Mouse (Mus musculus): ENCODE results near the gene Cilp.
A peak's percentile ranks its signal among the peaks of the same experiment; 100 is the strongest.
"Not testable (repeated sequence)": the region's sequence is repeated elsewhere in the genome, so short reads cannot be mapped to it uniquely, and the experiment has no call there.

Gene Cilp

GRCm38 (mm10) chr9:65264959-65265358 is at the start of gene Cilp:
Cilp (plus strand) TSS chr9:65265180.
- DNase-seq = no peak

DNA sequence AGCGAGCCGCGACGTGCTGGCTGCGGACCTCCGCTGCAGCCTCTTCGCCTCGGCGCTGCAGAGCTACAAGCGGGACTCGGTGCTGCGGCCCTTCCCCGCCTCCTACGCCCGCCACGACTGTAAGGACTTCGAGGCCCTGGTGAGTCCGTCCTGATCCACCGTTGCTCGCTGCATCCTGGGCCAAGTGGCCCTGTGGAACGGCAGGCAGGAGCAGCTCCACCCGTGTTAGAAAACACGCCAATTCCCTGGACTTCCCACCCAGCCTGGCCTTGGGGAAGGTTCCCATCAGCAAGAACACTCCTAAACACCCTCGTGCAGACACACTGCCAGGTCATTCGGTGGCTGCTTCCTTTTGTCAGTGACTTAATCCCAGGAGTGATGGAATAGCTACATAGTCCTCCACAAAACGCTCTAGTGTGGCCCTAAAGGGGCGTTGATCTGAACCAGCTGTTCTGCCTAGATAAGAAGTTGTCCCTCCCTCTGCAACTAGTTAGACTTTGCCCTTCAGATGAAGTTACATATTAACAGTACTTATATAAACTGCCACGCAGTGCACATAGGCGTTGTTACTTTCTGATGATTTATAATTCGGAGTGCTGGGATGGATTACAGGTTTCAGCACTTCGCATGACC is 49.4 kb upstream of the Cilp start:
- no peak for DNase-seq

- no peak for DNase-seq
These were observed 48.0 kb upstream of the Cilp start for GRCm38 (mm10) chr9:65216972-65217371.

GRCm38 (mm10) chr9:65217661-65218060 is 47.3 kb upstream of the Cilp start:
- DNase-seq = no peak

- DNase-seq = no peak
These were observed 46.1 kb upstream of the Cilp start for GRCm38 (mm10) chr9:65218916-65219315.

DNA sequence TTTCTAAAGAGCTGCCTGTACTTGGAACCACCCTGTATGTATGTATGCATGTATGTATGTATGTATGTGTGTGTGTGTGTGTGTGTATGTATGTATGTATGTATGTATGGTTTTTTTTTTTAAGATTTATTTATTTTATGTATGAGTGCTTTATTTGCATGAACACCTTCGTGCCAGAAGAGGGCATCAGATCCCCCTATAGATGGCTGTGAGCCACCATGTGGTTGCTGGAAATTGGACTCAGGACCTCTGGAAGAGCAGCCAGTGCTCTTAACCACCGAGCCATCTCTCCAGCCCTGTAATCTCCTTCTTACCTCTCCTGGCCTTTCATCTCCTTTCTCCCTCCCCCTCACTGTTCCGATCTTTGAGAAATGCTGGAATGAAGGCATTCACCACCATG is 44.6 kb upstream of the Cilp start:
- DNase-seq = not testable (repeated sequence)

GRCm38 (mm10) chr9:65223927-65224326 is 41.1 kb upstream of the Cilp start:
- no peak for DNase-seq

DNA sequence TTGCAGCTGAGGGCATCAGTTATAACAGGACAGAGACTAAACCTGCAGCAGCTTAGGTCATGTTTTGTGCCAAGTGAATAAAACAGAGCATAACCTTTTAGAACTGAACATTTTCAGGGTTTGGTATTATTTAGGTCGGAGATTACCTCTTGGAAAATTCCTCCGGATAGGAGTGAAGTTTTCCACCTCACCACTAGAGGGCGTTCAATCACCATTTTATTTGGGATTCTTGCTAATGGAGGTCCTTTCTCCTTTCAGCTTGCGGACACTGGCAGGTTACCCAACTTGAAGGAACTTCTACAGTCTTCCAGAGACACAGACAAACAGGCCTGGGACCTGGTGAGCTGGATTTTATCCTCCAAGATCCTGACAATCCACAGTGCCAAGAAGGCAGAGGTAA is 39.2 kb upstream of the Cilp start:
- peak; percentile 64 to 70 for DNase-seq

GRCm38 (mm10) chr9:65230250-65230649 is 34.7 kb upstream of the Cilp start:
- no peak for DNase-seq

DNA sequence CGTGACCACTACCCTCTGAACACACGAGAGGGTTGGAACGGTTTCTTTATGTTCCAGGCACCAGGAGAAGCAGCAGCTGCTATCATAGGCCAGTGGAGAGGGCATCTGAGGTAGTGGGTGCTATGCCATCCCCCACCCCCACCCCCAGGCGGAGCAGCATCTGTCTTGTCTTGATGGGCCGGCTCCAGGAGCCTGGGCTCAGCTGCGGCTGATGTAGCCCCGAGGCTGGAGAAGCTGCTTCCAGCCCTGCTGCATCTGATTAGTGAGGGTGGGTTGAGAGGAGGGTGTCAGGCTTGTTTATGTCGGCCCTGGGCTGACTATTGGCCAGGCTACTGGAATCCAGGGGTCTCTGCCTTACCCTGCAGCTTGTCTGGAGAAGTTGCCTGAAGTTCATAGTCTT is 33.7 kb upstream of the Cilp start:
- DNase-seq = peak in 1 of 2 experiments; percentile 35

DNA sequence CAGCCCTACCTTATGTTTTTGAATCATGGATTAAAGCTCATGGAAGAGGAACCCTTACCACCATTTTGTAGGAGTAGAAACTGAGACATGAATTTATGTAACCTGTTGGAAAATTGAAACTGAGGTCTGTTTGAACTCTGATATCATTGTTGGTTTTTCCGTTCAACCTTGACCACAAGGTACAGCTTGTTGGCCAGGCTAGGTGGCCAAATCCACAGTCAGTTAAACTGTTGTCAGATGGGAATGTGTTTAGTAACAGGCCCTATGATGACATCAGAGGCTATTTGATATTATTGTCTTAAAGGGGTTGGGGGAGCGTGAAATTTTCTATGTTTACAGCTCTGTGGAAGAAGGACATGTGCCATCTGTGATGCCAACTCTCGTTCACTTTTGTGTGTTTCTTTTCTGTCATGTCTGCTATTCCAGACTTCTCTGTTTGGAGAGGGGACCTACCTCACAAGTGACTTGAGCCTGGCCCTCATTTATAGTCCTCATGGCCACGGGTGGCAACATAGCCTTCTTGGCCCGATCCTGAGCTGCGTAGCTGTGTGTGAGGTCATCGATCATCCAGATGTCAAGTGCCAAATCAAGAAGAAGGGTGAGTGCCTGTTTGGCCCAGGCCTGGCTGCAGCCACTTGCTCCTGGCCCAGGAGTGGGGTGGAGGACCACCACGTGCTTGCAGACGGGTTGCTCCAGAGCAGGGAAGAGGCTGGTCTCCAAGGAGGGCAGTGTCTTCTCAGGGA is 31.6 kb upstream of the Cilp start:
- no peak for DNase-seq

DNA sequence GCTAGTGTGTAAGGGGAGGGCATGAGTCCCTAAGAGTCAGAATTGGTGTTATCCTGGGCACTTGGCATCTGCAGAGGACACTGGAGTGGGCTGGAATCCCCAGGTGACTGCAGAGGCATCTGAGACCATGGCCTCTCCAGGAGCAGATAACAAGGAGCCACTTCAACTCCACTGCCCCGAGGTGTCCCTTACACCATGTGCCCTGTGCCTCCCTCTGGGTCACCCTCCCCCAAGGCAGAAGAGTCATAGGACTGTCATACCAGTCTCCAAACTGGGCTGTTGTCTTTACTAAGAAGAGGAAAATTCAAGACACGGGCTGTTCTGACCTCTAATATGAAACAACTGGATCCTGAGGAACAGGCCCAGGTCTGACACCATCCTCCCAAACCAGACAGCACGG is 30.2 kb upstream of the Cilp start:
- DNase-seq = no peak

DNA sequence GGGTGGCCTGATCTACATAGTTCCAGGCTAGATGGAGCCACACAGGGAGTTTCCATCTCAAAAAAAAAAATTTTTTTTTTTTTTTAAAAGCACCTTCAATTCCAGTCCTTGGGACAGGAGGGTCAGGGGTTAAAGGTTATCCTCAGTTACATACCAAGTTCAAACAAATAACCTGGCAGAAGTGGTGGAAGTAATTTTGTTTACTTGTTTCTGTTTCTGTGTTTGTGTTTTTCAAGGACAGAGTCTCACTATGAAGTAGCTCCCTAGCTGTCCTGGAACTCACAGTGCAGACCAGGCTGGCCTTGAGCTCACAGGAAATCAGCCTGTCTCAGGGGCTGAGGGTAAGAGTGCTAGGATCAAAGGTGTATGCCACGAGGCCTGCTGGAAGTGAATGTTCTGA is 29.4 kb upstream of the Cilp start:
- no peak for DNase-seq

GRCm38 (mm10) chr9:65237616-65238015 is 27.4 kb upstream of the Cilp start:
- DNase-seq = peak in 1 of 2 experiments; percentile 34

DNA sequence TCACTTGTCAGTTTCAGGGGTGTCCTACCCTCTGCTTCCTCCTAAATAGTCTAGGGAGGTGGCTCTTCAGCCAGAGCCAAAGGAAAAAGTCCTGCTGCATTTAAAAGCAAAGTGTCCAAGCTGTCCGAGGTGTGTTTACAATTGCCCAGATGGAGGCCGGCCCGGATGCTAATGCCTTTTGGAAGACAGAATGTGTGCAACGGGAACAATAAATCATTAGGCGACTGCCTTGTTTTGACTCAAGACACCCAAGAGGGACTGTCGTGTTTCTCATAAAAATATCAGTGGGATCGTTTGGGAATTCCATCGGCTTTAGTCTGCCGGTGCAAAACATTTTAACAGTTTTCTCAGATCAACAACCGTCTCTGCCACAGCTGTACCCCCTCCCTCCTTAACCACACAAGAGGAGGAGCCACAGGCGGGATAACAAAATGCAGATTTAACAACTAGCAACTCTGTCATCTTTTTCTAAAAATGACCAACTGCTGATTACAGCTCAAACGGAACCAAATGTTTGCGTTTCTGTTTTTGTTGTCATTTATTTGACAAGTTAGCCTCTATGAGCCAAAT is 26.7 kb upstream of the Cilp start:
- no peak for DNase-seq

- no peak for DNase-seq
These were observed 25.8 kb upstream of the Cilp start for GRCm38 (mm10) chr9:65239176-65239575.

GRCm38 (mm10) chr9:65239731-65240130 is 25.2 kb upstream of the Cilp start:
- no peak for DNase-seq

DNA sequence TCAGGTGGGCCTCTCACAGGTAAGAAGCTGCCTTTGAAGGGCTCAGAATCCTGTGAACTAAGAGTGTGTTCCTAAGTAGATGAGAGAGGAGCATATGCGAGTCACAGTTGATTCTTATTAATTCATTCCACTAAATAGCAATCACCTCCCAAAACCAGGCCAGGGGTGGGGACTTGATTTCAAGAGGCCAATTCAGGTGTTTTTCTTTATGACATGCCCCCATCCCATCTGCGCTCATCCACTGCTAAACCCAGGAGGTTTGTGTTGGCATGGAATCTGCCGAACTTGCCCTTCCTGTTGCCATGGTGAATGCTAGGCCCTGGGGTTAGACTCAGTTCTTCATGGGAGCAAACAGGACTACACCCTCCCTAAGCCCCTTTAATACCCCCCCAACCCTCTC is 24.4 kb upstream of the Cilp start:
- DNase-seq = no peak

GRCm38 (mm10) chr9:65241973-65242372 is 23.0 kb upstream of the Cilp start:
- DNase-seq = no peak

DNA sequence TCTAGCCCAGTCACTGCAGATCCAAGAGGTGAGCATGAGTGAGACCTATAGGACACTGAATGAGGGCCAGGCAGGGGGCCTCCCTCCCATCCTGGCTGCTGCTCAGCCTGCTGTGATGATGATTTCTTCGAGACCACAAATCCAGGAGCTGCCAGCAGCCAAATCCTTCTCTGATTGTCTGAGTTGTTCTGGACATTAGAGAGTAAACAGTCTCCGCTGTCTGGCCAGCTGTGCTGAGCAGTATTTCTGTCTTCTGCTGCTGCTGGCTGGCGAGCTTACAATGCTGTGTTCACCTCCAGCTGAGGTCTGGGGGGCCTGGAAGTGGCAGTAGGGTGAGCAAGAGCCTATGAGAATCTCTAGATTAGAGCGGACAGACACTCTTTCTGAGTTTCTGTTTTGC is 21.7 kb upstream of the Cilp start:
- DNase-seq = no peak

DNA sequence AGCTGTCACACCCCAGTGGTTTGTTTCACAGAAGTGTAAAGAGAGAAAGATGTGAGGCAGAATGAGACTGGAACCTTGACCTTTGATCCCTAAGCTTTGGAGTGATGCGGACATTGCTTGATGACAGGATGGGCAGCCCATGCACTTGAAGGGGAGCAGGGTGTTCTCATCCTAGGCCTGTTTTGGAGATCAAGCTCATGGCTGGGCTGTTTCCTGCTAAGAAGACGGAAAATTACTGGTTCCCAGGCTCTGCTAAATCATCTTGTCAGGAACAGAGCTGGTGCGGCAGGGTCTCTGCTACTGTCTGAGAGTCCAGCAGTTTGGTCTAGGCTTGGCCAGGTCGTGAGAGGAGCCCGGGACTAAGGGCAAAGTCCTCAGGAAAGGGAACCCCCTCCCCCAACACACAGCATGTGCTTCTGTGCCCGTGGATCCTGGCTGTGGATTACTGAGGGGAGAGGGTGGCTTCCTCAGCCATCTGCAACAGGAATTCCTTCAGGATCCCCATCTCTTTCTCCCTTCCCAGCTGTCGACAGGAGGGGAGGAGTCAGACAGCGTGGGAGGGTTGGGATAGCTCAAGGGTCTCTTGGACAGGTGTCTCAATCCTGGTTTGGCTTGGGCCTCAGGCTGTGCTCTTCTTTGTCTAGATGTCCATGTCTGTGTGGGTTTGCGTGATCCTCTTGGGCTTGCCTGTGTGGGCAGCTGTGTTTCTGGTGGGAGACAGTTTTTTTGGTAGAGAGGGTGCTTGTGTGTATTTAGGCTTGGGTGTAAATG is 20.8 kb upstream of the Cilp start:
- no peak for DNase-seq

- DNase-seq = no peak
These were observed 17.2 kb upstream of the Cilp start for GRCm38 (mm10) chr9:65247502-65248376.

DNA sequence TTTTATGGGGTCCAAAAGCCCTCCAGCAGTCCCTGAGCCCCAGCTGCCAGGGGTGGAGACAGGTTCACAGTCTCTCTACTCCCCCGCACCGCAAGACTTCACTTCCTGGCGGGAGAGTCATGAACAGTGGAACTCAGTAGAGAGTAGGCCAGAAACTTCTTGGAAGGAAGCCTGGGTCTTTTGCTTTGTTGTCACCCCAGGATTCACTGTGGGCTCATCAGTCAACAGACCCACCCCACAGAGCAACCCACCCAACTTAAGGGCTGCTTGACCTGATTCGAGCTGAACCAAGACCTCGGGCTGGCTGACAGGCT is 16.6 kb upstream of the Cilp start:
- no peak for DNase-seq
